Mouse (Mus musculus) MEL (cell line): ENCODE measurements around the gene Ccdc40. TPM values are rescaled to one million over a fixed set of nuclear protein-coding genes. Genes with fewer than 3 reads are reported as not detected.

Experiments used
- DNase-seq: peaks from one replicate; pipeline ENCODE4 v3.0.0; 2011; ENCODE audit warnings: low read depth, low spot score
- H3K27ac ChIP-seq: 2 replicates; pipeline ENCODE4 v1.5.1; 2012; ENCODE audit warnings: low read depth, mild to moderate bottlenecking, control low read depth, low read length, moderate library complexity; ENCODE audit not compliant: control insufficient read depth
- H3K27me3 ChIP-seq, 2 experiments: fragments of 150-350 bp in 1 of 2; sonication (generic) in 1 of 2; 2 replicates each; pipeline ENCODE4 v1.6.1; 2012; ENCODE audit warnings: low read length in 2 of 2, mild to moderate bottlenecking in 2 of 2, improper control_type of control experiment in 1 of 2, moderate library complexity in 1 of 2; ENCODE audit not compliant: insufficient read depth in 2 of 2, control insufficient read depth in 1 of 2
- H3K36me3 ChIP-seq, 2 experiments: 2 replicates each; pipeline ENCODE4 v1.6.1; 2012 to 2014; ENCODE audit warnings: low read length in 2 of 2, improper control_type of control experiment in 1 of 2, inconsistent platforms in 1 of 2, mild to moderate bottlenecking in 1 of 2; ENCODE audit not compliant: insufficient read depth in 2 of 2, control insufficient read depth in 1 of 2
- H3K4me1 ChIP-seq, 2 experiments: fragments of 150-350 bp in 1 of 2; sonication (generic) in 1 of 2; 2 replicates each; pipeline ENCODE4 v1.6.1; 2012; ENCODE audit warnings: low read length in 2 of 2, improper control_type of control experiment in 1 of 2, mild to moderate bottlenecking in 1 of 2; ENCODE audit not compliant: insufficient read depth in 2 of 2, control insufficient read depth in 1 of 2
- H3K4me3 ChIP-seq, 2 experiments: fragments of 150-350 bp in 1 of 2; sonication (generic) in 1 of 2; 2 replicates each; pipeline ENCODE4 v1.5.1; 2012; ENCODE audit warnings: low read depth in 2 of 2, low read length in 2 of 2, mild to moderate bottlenecking in 2 of 2, moderate library complexity in 2 of 2, control low read depth in 1 of 2, improper control_type of control experiment in 1 of 2; ENCODE audit not compliant: control insufficient read depth in 1 of 2, insufficient read depth in 1 of 2
- H3K79me2 ChIP-seq: 2 replicates; pipeline ENCODE4 v1.6.1; 2012; ENCODE audit warnings: mild to moderate bottlenecking, low read length, moderate library complexity; ENCODE audit not compliant: control insufficient read depth, poor library complexity, insufficient read depth
- H3K9ac ChIP-seq: 2 replicates; pipeline ENCODE4 v1.6.1; 2012; ENCODE audit warnings: low read depth, mild to moderate bottlenecking, control low read depth, low read length, moderate library complexity; ENCODE audit not compliant: control insufficient read depth, poor library complexity, severe bottlenecking
- H3K9me3 ChIP-seq: fragments of 150-350 bp; sonication (generic); replicated peaks from 2 replicates; pipeline ENCODE4 v1.6.1; 2012; ENCODE audit warnings: mild to moderate bottlenecking, low read length, improper control_type of control experiment, moderate library complexity; ENCODE audit not compliant: insufficient read depth
- BHLHE40 ChIP-seq: IDR thresholded peaks from 2 replicates; pipeline ENCODE4 v1.6.1; 2012; ENCODE audit warnings: low read depth, mild to moderate bottlenecking, inconsistent platforms, low read length, improper control_type of control experiment, borderline replicate concordance
- ETS1 ChIP-seq: IDR thresholded peaks from 2 replicates; pipeline ENCODE4 v1.6.1; 2012; ENCODE audit warnings: low read depth, mild to moderate bottlenecking, inconsistent platforms, low read length, improper control_type of control experiment, moderate library complexity
- HCFC1 ChIP-seq: IDR thresholded peaks from 2 replicates; pipeline ENCODE4 v1.6.1; 2012; ENCODE audit warnings: low read depth, mild to moderate bottlenecking, inconsistent platforms, low read length, improper control_type of control experiment, moderate library complexity
- MAX ChIP-seq: IDR thresholded peaks from 2 replicates; pipeline ENCODE4 v1.6.1; 2011; ENCODE audit warnings: low read length, improper control_type of control experiment
- MAZ ChIP-seq: IDR thresholded peaks from 2 replicates; pipeline ENCODE4 v1.6.1; 2012; ENCODE audit warnings: low read depth, mild to moderate bottlenecking, inconsistent platforms, low read length, improper control_type of control experiment
- MXI1 ChIP-seq: IDR thresholded peaks from 2 replicates; pipeline ENCODE4 v1.6.1; 2011; ENCODE audit warnings: mild to moderate bottlenecking, low read depth, low read length, improper control_type of control experiment
- NELFE ChIP-seq: IDR thresholded peaks from 2 replicates; pipeline ENCODE4 v1.6.1; 2011; ENCODE audit warnings: low read depth, low read length, improper control_type of control experiment
- NRF1 ChIP-seq: IDR thresholded peaks from 2 replicates; pipeline ENCODE4 v1.6.1; 2014; ENCODE audit warnings: low read depth, mild to moderate bottlenecking, inconsistent platforms, low read length, improper control_type of control experiment, moderate library complexity; ENCODE audit not compliant: poor library complexity, insufficient read depth, severe bottlenecking
- POLR2A ChIP-seq, 2 experiments: IDR thresholded peaks; 2 replicates each; pipeline ENCODE4 v1.6.1; 2011 to 2012; ENCODE audit warnings: low read length in 2 of 2, mild to moderate bottlenecking in 2 of 2, control low read depth in 1 of 2, improper control_type of control experiment in 1 of 2, low read depth in 1 of 2, moderate library complexity in 1 of 2; ENCODE audit not compliant: control insufficient read depth in 1 of 2, insufficient read depth in 1 of 2, poor library complexity in 1 of 2
- POLR2AphosphoS2 ChIP-seq: IDR thresholded peaks from 2 replicates; pipeline ENCODE4 v1.6.1; 2011; ENCODE audit warnings: low read length, improper control_type of control experiment
- SMC3 ChIP-seq: IDR thresholded peaks from 2 replicates; pipeline ENCODE4 v1.6.1; 2011; ENCODE audit warnings: low read depth, low read length, improper control_type of control experiment
- TCF12 ChIP-seq: IDR thresholded peaks from 2 replicates; pipeline ENCODE4 v1.6.1; 2014; ENCODE audit warnings: low read depth, mild to moderate bottlenecking, inconsistent platforms, low read length, improper control_type of control experiment, moderate library complexity
- USF1 ChIP-seq: IDR thresholded peaks from 2 replicates; pipeline ENCODE4 v1.6.1; 2014; ENCODE audit warnings: low read depth, mild to moderate bottlenecking, inconsistent platforms, low read length, improper control_type of control experiment, moderate library complexity
- ZMIZ1 ChIP-seq: IDR thresholded peaks from 2 replicates; pipeline ENCODE4 v1.6.1; 2012; ENCODE audit warnings: low read depth, mild to moderate bottlenecking, inconsistent platforms, low read length, improper control_type of control experiment, moderate library complexity
- ZNF384 ChIP-seq: IDR thresholded peaks from 2 replicates; pipeline ENCODE4 v1.6.1; 2012; ENCODE audit warnings: low read depth, mild to moderate bottlenecking, inconsistent platforms, low read length, improper control_type of control experiment
- polyA plus RNA-seq, 2 experiments: library from polyadenylated mRNA; stranded (reverse) in 1 of 2; unstranded in 1 of 2; fragments of >175 nt in 1 of 2; fragments of >200 nt in 1 of 2; gene quantifications; 2 replicates each; pipeline versions ENCODE4 v1.2.1 to v1.2.4; 2012; ENCODE audit warnings: low replicate concordance in 2 of 2, low read depth in 1 of 2; ENCODE audit not compliant: insufficient read length in 2 of 2, insufficient read depth in 1 of 2, missing spikeins in 1 of 2
- total RNA-seq: library from RNA; depleted of rRNA; stranded (reverse); fragments of 300-350 nt; gene quantifications from 2 replicates; pipeline ENCODE4 v1.2.3, GENCODE M21; 2012; rRNA removed

Gene Ccdc40
- total RNA-seq (0.46 and 0.92 TPM in 2 replicates), polyA plus RNA-seq (1 to 10 TPM in 1 of 2 experiments, not detected in 1; 1.9 TPM)

DNA sequence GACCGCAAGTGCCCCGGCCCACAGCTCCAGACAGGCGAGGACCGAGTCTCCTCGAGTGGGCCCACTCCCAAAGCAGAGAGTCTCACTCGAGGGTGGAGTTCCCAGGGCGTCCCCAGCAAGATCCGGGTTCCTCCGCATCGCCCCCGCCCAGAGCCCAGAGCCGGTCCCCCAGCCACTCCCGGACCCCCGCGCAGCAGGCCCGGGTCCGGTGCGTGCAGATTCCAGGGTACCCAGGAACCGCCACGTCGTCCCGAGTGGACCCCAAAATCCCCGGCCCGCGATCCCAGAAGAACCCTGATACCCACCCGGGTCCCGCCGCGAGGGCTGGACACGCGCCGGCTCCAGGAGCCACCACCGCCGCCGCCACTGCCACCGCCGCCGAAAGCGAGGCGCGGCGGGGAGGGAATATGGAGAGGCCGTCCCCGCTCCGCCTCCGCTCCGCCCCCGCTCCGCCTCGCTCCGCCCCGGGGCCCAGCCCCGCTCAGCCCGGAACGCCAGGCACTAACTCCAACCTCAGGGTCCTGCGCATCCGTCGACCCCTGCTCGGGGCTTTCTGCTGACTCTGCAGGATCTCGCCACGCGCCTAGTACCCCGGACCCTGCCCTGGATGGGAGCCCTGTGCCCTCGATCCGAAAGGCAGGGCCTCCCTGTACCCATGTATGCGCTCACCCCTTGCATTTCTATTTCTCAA lies at the start of gene Ccdc40, which contains the start of gene Tbc1d16:
Gene Ccdc40, plus strand, starts transcription at position 482 of the 691 bp plus-strand sequence.
Gene Tbc1d16, minus strand, starts transcription at position 409 of the 691 bp plus-strand sequence.
- Histone ChIP-seq H3K4me3 (peak within 1 kb of the TSS; percentile 69 to 95), H3K36me3 (peaks cover 0 to 9% of the 10 kb centered on the region in 2 experiments; a peak in 2 of 4 replicates), H3K27me3 (peaks cover 3% of the 10 kb centered on the region in 2 experiments; a peak in 2 of 4 replicates), H3K27ac (no peak within 1 kb of the TSS), H3K79me2 (peaks cover 7% of the 10 kb centered on the region), H3K9ac (peak within 1 kb of the TSS; percentile 80), H3K4me1 (peaks cover 5 to 17% of the 10 kb centered on the region in 2 experiments; a peak in 3 of 4 replicates)
- no peak for TF ChIP-seq MAX
- TF ChIP-seq POLR2A (IDR thresholded peaks at IDR 0.05; ENCODE audit: control insufficient read depth in 1 of 2, insufficient read depth in 1 of 2, low read depth in 1 of 2, low read length in 2 of 2, poor library complexity in 1 of 2), result peak; percentile 62 to 80; a peak in 2 of 4 replicates
- TF ChIP-seq TCF12, result peak; percentile 21; the same call in 1 of the 2 replicates
- TF ChIP-seq ETS1, result no peak
- no peak for TF ChIP-seq USF1
- TF ChIP-seq ZNF384, result no peak
- peak; percentile 44; the same call in 1 of the 2 replicates for TF ChIP-seq POLR2AphosphoS2
- TF ChIP-seq MAZ, result peak; percentile 55; the same call in 1 of the 2 replicates
- peak; percentile 12; the same call in 1 of the 2 replicates for TF ChIP-seq MXI1
- peak; percentile 15; the same call in 1 of the 2 replicates for TF ChIP-seq HCFC1
- peak; percentile 68; the same call in 1 of the 2 replicates for TF ChIP-seq ZMIZ1
- peak; percentile 76 for TF ChIP-seq NELFE
- TF ChIP-seq NRF1, result peak; percentile 41; the same call in 1 of the 2 replicates
- TF ChIP-seq, all 39 proteins: peak for 9
- peak; percentile 82 for DNase-seq
- H3K9me3 ChIP-seq, result no peaks in the 10 kb centered on the region

DNA sequence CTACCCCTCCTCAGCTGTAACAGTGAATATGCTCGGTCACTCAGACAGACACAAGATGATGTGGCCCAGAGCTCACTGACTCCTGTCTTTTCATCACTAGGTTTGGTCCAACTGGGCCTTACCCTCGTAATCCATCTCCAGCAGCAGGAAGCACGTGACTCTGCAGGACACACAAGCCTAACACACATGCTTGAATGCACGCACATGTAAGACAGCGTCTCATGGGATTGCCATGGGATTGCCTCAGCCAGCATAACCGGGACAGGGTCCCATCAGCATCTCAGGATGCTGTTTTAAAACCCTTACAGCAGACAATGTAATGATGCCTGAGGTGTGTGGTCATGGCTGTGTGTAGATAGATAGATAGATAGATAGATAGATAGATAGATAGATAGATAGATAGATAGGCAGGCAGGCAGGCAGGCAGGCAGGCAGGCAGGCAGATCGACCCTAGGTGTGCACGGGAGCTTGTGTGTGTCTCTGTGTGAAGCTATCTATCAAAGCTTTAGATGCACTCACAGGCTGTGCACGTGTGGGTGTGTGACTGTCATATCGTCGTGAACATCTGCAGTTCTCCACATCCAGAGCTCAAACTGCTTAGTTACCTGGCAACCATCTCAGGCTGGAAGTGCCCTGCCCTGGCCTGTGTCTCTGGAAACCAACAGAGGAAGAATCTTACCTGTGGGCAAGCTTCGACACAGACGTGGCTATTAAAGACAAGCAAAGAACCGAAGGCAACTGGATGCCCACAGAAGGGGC lies 47.4 kb upstream of the Ccdc40 start:
- TF ChIP-seq BHLHE40, result 0 out of 2 replicates have a peak, but pooled peaks have one; percentile 21
- no peak for TF ChIP-seq MXI1
- TF ChIP-seq SMC3, result no peak
- DNase-seq, result peak; percentile 26
- no peaks in the 10 kb centered on the region for H3K9me3 ChIP-seq

More for the DNA sequence above, 47.4 kb upstream of the Ccdc40 start:
- Histone ChIP-seq H3K79me2 (no peaks in the 10 kb centered on the region), H3K4me3 (no peak overlapping the region), H3K27ac (no peak overlapping the region), H3K27me3 (no peaks in the 10 kb centered on the region), H3K4me1 (peaks cover 0 to 11% of the 10 kb centered on the region in 2 experiments; a peak in 3 of 4 replicates), H3K9ac (no peak overlapping the region), H3K36me3 (peaks cover 0 to 3% of the 10 kb centered on the region in 2 experiments; a peak in 2 of 4 replicates)
